Mouse (Mus musculus) forebrain, embryonic 13.5 days (tissue): ENCODE measurements around the gene Mapk8ip1. TPM values are rescaled to one million over a fixed set of nuclear protein-coding genes. Genes with fewer than 3 reads are reported as not detected.
A peak's percentile ranks its signal among the peaks of the same experiment; 100 is the strongest.

Source experiments
- ATAC-seq: fragments of 200-750 bp; cut with Nextera tagmentation; 2 replicates; pipeline ENCODE4 v1.8.0; 2017
- H3K27ac ChIP-seq: fragments of 300-500 bp; sonication (generic); 2 replicates; pipeline ENCODE4 v1.5.1; 2015; ENCODE audit warnings: inconsistent platforms, mild to moderate bottlenecking, moderate library complexity
- H3K27me3 ChIP-seq: fragments of 300-500 bp; sonication (generic); 2 replicates; pipeline ENCODE4 v1.6.1; 2015; ENCODE audit warnings: mild to moderate bottlenecking, inconsistent platforms
- H3K36me3 ChIP-seq: fragments of 300-500 bp; sonication (generic); 2 replicates; pipeline ENCODE4 v1.6.1; 2015; ENCODE audit warnings: mild to moderate bottlenecking, inconsistent platforms; ENCODE audit not compliant: poor library complexity, severe bottlenecking
- H3K4me1 ChIP-seq: fragments of 300-500 bp; sonication (generic); 2 replicates; pipeline ENCODE4 v1.6.1; 2015; ENCODE audit warnings: inconsistent platforms
- H3K4me2 ChIP-seq: fragments of 300-500 bp; sonication (generic); 2 replicates; pipeline ENCODE4 v1.6.1; 2015; ENCODE audit warnings: inconsistent platforms, mild to moderate bottlenecking, moderate library complexity
- H3K4me3 ChIP-seq: fragments of 300-500 bp; sonication (generic); 2 replicates; pipeline ENCODE4 v1.5.1; 2015; ENCODE audit warnings: mild to moderate bottlenecking, inconsistent platforms
- H3K9ac ChIP-seq: fragments of 300-500 bp; sonication (generic); 2 replicates; pipeline ENCODE4 v1.6.1; 2015; ENCODE audit warnings: mild to moderate bottlenecking, inconsistent platforms
- H3K9me3 ChIP-seq: fragments of 300-500 bp; sonication (generic); replicated peaks from 2 replicates; pipeline ENCODE4 v1.6.1; 2016; ENCODE audit warnings: inconsistent platforms
- whole genome bisulfite sequencing: fragments of 180-500 bp; shearing (Covaris S2); methylation state at CpG from one replicate; pipeline ENCODE4 v1.1.7; 2015; 5-methylcytosine and 5-hydroxymethylcytosine counted together
- polyA plus RNA-seq: library from polyadenylated mRNA; unstranded; fragments of >200 nt; fragmentation: Nextera tagmentation; extraction: Ambion mirVana; gene quantifications from 2 replicates; pipeline ENCODE4 v1.2.1, GENCODE M21; 2015

Mapk8ip1 gene
- polyA plus RNA-seq, 1 experiment from 2014 or later: 66.9 TPM

DNA sequence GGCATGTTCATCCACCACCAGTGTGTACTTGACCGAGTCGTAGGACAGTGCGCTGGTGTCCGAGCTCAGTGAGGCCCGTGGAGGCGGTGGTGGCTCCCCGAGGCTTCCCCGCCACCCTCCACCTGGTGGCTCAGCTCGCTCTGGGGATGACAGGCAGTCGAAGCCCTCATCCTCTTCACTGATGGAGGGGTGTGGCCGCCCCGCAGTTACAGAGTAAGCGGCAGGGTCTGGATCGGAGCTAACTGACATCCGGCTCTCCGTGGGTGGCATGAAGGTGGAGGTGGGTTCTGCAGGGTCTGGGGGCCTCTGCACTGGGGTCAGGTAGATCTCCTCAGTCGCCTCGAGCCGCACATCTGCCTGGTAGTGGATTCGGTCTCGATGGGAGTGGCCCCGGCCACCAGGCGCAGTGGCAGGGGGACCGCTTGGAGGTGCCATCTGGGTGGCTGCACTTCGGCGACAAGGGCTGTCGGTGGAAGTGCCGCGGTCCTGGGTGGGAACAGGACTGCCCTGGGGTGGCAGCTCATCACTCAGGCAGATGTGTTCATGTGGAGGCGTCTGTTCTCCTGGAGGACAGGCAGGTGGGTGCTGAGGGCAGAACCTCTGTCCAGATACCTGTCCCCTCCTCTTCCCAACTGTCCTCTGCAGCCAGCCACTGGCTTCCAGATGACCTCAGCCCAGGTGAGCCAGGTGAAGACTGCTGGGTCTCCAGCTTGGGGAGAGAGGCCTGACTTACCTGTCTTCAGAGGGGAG, 14.1 kb downstream of the Mapk8ip1 start:
- H3K4me1 ChIP-seq: peaks cover 41% of the 10 kb centered on the region
- H3K9me3 ChIP-seq: no peaks in the 10 kb centered on the region
- H3K27ac ChIP-seq: no peak overlapping the region
- H3K4me3 ChIP-seq: 0 out of 2 replicates have a peak overlapping the region, but pooled peaks have one; percentile 87
- ATAC-seq: no peak
- H3K9ac ChIP-seq: peak overlapping the region; percentile 93; the same call in 1 of the 2 replicates
- H3K36me3 ChIP-seq: peaks cover 57% of the 10 kb centered on the region
- no peaks in the 10 kb centered on the region for H3K27me3 ChIP-seq
- whole genome bisulfite sequencing: 94% methylated on average over 30 of the region's 30 CpGs
- H3K4me2 ChIP-seq: peak overlapping the region; percentile 71

GRCm38 (mm10) chr2:92385113-92386051, 15.7 kb downstream of the Mapk8ip1 start:
- no peaks in the 10 kb centered on the region for H3K27me3 ChIP-seq
- no peak for ATAC-seq
- H3K4me3 ChIP-seq: no peak overlapping the region
- H3K4me1 ChIP-seq: peaks cover 25% of the 10 kb centered on the region
- H3K27ac ChIP-seq: no peak overlapping the region
- no peak overlapping the region for H3K9ac ChIP-seq
- no peak overlapping the region for H3K4me2 ChIP-seq
- 88% methylated on average over 22 of the region's 22 CpGs for WGBS
- no peaks in the 10 kb centered on the region for H3K9me3 ChIP-seq
- H3K36me3 ChIP-seq: peaks cover 73% of the 10 kb centered on the region

DNA sequence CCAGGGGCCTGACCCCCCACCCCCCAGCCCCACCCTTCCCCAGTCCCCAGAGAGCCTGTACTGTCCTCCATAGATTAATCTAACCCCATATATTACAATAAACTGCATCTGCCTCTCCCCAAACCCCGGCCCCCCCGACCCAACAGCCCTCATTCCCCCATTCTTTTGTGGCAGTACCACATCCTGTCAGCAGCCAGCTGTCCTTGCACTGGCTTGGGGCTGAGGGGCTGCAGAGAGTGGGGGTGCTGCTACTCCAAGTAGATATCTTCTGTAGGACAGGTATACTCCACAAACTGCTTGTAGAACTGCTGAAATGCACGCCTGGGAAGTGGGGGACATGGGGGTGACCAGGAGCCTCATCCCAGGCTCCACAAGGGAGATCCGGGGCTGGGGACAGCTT, 17.0 kb downstream of the Mapk8ip1 start:
- Histone ChIP-seq H3K36me3 (peaks cover 86% of the 10 kb centered on the region), H3K27ac (no peak overlapping the region), H3K4me2 (no peak overlapping the region), H3K4me1 (peaks cover 16% of the 10 kb centered on the region), H3K4me3 (no peak overlapping the region), H3K27me3 (no peaks in the 10 kb centered on the region), H3K9ac (no peak overlapping the region), H3K9me3 (no peaks in the 10 kb centered on the region)
- no peak for ATAC-seq
- WGBS: 75% methylated on average over 4 of the region's 4 CpGs

GRCm38 (mm10) chr2:92382759-92383158, 18.3 kb downstream of the Mapk8ip1 start:
- Histone ChIP-seq H3K27ac (no peak overlapping the region), H3K27me3 (no peaks in the 10 kb centered on the region), H3K4me2 (no peak overlapping the region), H3K9me3 (no peaks in the 10 kb centered on the region), H3K9ac (no peak overlapping the region), H3K4me1 (peaks cover 8% of the 10 kb centered on the region), H3K36me3 (peaks cover 100% of the 10 kb centered on the region), H3K4me3 (no peak overlapping the region)
- ATAC-seq: no peak
- WGBS: 90% methylated on average over 4 of the region's 4 CpGs

DNA sequence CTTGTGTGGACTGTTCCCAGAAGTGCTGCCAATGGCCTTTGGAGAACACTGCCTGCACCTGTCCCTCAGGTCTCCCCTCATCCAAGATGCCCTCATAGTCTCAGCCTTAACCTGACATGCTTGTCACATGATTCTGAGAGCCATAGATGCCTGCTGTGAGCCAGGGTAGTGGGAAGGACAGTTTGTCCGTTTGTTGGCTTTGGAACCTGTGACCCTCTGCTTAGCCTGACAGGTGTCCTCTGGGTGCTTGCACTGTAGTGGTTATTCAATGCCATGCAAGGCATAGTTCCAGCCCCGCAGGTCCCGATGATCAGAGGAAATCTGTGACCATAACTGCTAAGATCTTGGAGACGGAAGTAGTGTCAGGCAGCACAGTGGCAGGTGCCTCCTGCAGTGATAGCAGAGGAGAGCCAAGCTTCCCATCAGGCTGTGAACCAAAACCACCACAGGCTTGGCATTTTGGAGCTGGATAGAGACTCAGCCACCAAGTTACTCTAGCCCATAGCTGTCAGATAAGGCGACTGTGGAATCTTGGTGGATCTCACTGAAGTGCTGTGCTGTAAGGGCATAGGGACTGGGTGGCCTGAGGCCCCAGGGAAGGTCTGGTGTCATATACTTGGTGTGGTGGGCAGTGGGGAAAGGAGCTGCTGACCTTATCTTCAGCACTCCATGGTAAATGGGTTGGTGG, 19.0 kb downstream of the Mapk8ip1 start, which contains the start of gene 1700029I15Rik:
Gene 1700029I15Rik (plus strand): TSS at position 638 of the 688 bp plus-strand sequence.
- no peak for ATAC-seq
- Histone ChIP-seq H3K4me2 (no peak within 1 kb of the TSS), H3K4me1 (0 out of 2 replicates have a peak, but pooled peaks cover under 1% of the 10 kb centered on the region), H3K9ac (no peak within 1 kb of the TSS), H3K9me3 (no peaks in the 10 kb centered on the region), H3K27me3 (no peaks in the 10 kb centered on the region), H3K4me3 (no peak within 1 kb of the TSS), H3K27ac (no peak within 1 kb of the TSS), H3K36me3 (peaks cover 100% of the 10 kb centered on the region)
- 88% methylated on average over 5 of the region's 5 CpGs for WGBS

DNA sequence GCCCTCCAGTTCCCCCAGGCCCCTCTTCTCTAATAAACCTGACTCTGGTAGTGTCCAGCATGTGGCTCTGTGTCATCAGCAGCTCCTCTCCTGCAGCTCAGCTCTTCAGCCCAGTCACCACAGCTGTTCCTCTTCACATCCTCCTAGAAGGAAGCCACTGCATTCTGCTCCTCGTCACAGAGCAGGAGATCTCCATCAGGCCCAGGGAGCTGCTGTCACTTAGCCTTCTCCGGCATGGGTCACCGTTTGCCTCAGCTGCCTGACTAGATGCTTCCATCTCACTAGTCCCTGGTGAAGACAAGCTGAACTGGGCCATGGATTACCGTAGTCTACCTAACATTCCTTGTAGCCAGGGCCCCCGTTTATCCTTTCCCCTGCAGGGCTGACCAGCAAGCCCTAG, 19.9 kb downstream of the Mapk8ip1 start:
- no peak overlapping the region for H3K27ac ChIP-seq
- no peak overlapping the region for H3K4me3 ChIP-seq
- no peak for ATAC-seq
- H3K9me3 ChIP-seq: no peaks in the 10 kb centered on the region
- H3K36me3 ChIP-seq: peaks cover 92% of the 10 kb centered on the region
- H3K4me1 ChIP-seq: peaks cover 4% of the 10 kb centered on the region
- no peak overlapping the region for H3K4me2 ChIP-seq
- 92% methylated on average over 5 of the region's 5 CpGs for WGBS
- H3K9ac ChIP-seq: no peak overlapping the region
- no peaks in the 10 kb centered on the region for H3K27me3 ChIP-seq

DNA sequence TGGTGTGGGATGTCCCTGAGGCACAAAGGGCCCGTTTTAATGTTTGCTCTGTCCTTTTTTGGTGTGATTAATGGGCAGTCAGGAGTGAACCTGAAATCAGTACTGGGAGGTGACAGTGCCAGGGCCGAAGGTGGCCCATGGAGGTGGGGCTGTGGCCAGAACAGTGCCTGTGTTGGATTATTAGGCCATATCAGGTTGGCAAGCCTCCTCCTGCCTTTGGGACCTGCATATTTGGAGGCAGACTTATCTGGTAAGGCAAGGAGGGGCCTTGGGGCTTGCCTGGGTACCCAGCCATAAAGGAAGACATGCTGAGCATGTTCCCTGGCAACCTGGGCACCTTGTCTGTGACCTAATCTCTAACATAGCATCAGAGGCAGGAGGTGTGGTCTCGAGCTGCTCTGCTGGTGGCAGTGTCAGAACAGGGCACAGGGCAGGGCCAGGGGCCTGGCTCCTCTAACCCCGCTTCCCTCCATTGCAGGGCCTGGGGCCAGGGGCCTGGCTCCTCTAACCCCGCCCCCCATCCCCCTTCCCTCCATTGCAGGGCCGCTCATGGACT, 20.5 kb downstream of the Mapk8ip1 start:
- Histone ChIP-seq H3K4me3 (no peak overlapping the region), H3K27me3 (no peaks in the 10 kb centered on the region), H3K9me3 (no peaks in the 10 kb centered on the region), H3K9ac (no peak overlapping the region), H3K4me1 (peaks cover 10% of the 10 kb centered on the region), H3K36me3 (peaks cover 86% of the 10 kb centered on the region), H3K27ac (no peak overlapping the region), H3K4me2 (no peak overlapping the region)
- no peak for ATAC-seq
- WGBS: 79% methylated on average over 6 of the region's 6 CpGs

- Histone ChIP-seq H3K4me1 (peaks cover 11% of the 10 kb centered on the region), H3K4me3 (no peak overlapping the region), H3K27ac (no peak overlapping the region), H3K36me3 (peaks cover 80% of the 10 kb centered on the region), H3K9me3 (no peaks in the 10 kb centered on the region), H3K27me3 (no peaks in the 10 kb centered on the region), H3K9ac (no peak overlapping the region), H3K4me2 (no peak overlapping the region)
- ATAC-seq: no peak
- WGBS: 79% methylated on average over 17 of the region's 17 CpGs
These were observed 21.1 kb downstream of the Mapk8ip1 start for GRCm38 (mm10) chr2:92379783-92380494.

- Histone ChIP-seq H3K36me3 (peaks cover 53% of the 10 kb centered on the region), H3K4me1 (peaks cover 31% of the 10 kb centered on the region), H3K9ac (no peak overlapping the region), H3K27ac (no peak overlapping the region), H3K4me3 (no peak overlapping the region), H3K27me3 (no peaks in the 10 kb centered on the region), H3K4me2 (no peak overlapping the region), H3K9me3 (no peaks in the 10 kb centered on the region)
- 92% methylated on average over 7 of the region's 7 CpGs for WGBS
- ATAC-seq: no peak
These were observed 23.7 kb downstream of the Mapk8ip1 start for GRCm38 (mm10) chr2:92377320-92377719.

GRCm38 (mm10) chr2:92376300-92376699, 24.8 kb downstream of the Mapk8ip1 start:
- peaks cover 43% of the 10 kb centered on the region for H3K36me3 ChIP-seq
- H3K4me1 ChIP-seq: peaks cover 41% of the 10 kb centered on the region
- H3K9ac ChIP-seq: peak overlapping the region; percentile 80
- H3K4me2 ChIP-seq: peak overlapping the region; percentile 82
- no peak overlapping the region for H3K27ac ChIP-seq
- 88% methylated on average over 6 of the region's 6 CpGs for WGBS
- no peak for ATAC-seq
- H3K9me3 ChIP-seq: no peaks in the 10 kb centered on the region
- peaks cover 7% of the 10 kb centered on the region for H3K27me3 ChIP-seq
- peak overlapping the region; percentile 80 for H3K4me3 ChIP-seq

GRCm38 (mm10) chr2:92375788-92376187, 25.3 kb downstream of the Mapk8ip1 start:
- Histone ChIP-seq H3K27ac (peak overlapping the region; percentile 85; the same call in 1 of the 2 replicates), H3K27me3 (peaks cover 12% of the 10 kb centered on the region), H3K9me3 (no peaks in the 10 kb centered on the region), H3K4me2 (peak overlapping the region; percentile 82), H3K9ac (peak overlapping the region; percentile 80), H3K36me3 (peaks cover 38% of the 10 kb centered on the region), H3K4me1 (peaks cover 46% of the 10 kb centered on the region), H3K4me3 (peak overlapping the region; percentile 80)
- no peak for ATAC-seq
- WGBS: 13% methylated on average over 10 of the region's 10 CpGs
